Mouse (Mus musculus): Measurements from ENCODE around the gene Best3. TPM values are rescaled to one million over a fixed set of nuclear protein-coding genes. Genes with fewer than 3 reads are reported as not detected.
A peak's percentile ranks its signal among the peaks of the same experiment; 100 is the strongest.
"Not testable (repeated sequence)": the region's sequence is repeated elsewhere in the genome, so short reads cannot be mapped to it uniquely, and the experiment has no call there.

Gene Best3
- polyA plus RNA-seq, 1 experiment from 2014 or later, result 0.05 TPM

DNA sequence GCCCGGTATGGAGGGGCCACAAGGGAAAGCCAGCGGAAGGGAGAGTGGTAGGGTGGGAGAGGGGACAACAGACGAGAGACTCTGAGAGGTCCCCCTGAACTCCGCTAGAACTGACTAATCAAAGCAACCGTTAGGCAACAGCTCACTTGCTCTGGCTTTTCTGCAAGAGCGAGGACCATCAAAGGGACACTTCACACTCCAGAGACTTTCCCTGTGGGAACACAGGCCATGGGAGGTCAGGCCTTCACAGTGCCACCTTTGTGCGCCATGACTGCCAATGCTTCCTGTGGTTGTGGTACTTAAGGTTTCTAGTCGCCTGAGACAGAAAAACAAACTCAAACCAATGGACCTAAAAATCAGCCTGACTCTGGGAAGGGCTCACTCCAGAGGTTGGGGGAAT, 24.9 kb downstream of the Best3 start:
- Histone ChIP-seq H3K27me3 (replicated peaks) (no peaks in the 10 kb centered on the region), H3K36me3 (no peaks in the 10 kb centered on the region), H3K27ac (no peak overlapping the region), H3K4me2 (no peak overlapping the region), H3K9me3 (no peaks in the 10 kb centered on the region), H3K4me1 (no peaks in the 10 kb centered on the region), H3K9ac (no peak overlapping the region), H3K4me3 (replicated peaks) (no peak overlapping the region)
- 71% methylated on average over 8 of the region's 8 CpGs for WGBS
- no peak for ATAC-seq (ENCODE audit: insufficient read depth, low FRiP score, low read depth)

DNA sequence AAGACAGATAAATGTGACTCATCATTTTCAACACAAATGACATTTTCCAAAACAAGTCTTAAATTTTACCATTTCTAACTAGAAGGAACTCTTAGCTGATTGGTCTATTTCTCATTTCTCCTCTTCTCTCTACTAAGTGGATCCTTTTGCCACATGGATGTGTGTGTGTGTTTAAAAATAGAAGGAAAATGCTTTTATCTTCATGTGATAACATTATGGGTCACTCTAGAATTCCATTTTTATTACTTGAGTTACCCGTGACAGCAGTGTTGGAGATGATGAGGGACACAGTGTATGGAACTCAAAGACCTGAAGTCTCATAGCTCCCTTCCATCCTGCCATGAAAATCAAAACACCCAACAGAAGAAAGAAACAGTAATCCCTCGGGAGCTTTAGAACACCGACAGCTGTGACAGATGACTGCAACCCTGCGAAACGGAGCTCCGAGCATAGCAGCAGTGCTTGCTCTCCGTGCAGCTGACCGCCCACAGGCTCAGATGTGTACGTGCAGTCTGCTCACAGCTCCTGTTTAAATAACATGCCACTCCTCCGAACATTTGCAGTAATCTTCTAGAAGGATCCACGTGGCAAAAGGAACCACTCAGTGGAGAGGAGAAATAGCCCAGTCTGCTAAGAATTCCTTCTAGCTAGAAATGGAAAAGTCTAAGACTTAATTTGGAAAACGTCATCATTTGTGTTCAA, 27.7 kb downstream of the Best3 start:
- ATAC-seq (ENCODE audit: insufficient read depth, low FRiP score, low read depth), result peak; percentile 92
- no peaks in the 10 kb centered on the region for H3K36me3 ChIP-seq
- H3K4me2 ChIP-seq, result peak overlapping the region; percentile 36; the same call in 1 of the 2 replicates
- H3K4me3 ChIP-seq (replicated peaks), result no peak overlapping the region
- 7% methylated on average over 12 of the region's 12 CpGs for WGBS
- peak overlapping the region; percentile 16; the same call in 1 of the 2 replicates for H3K27ac ChIP-seq
- no peaks in the 10 kb centered on the region for H3K27me3 ChIP-seq (replicated peaks)
- no peak overlapping the region for H3K9ac ChIP-seq
- no peaks in the 10 kb centered on the region for H3K4me1 ChIP-seq
- H3K9me3 ChIP-seq, result no peaks in the 10 kb centered on the region

DNA sequence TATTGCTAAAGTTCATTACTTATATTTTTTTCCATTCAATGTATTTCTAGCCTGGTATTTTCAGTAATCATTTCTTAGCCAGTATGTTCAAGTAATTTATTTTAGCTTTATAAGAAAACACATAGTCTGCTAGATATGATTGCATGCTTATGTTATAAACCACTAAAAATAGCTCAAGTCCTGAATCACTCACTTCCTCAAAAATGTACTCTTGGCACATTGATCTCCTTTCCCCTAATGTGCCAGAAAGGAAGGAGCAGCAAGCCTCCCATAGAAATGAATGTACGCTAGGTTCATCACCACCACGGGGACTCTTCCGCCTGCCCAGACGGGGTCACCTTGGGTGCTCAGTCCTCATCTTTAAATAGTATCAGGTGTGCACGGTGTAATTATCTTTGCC, 28.5 kb downstream of the Best3 start:
- H3K27me3 ChIP-seq (replicated peaks), result no peaks in the 10 kb centered on the region
- no peaks in the 10 kb centered on the region for H3K9me3 ChIP-seq
- no peak overlapping the region for H3K4me2 ChIP-seq
- no peak overlapping the region for H3K9ac ChIP-seq
- no peak overlapping the region for H3K4me3 ChIP-seq (replicated peaks)
- ATAC-seq (ENCODE audit: insufficient read depth, low FRiP score, low read depth), result no peak
- H3K27ac ChIP-seq, result no peak overlapping the region
- H3K36me3 ChIP-seq, result no peaks in the 10 kb centered on the region
- no peaks in the 10 kb centered on the region for H3K4me1 ChIP-seq
- 79% methylated on average over 5 of the region's 5 CpGs for WGBS

DNA sequence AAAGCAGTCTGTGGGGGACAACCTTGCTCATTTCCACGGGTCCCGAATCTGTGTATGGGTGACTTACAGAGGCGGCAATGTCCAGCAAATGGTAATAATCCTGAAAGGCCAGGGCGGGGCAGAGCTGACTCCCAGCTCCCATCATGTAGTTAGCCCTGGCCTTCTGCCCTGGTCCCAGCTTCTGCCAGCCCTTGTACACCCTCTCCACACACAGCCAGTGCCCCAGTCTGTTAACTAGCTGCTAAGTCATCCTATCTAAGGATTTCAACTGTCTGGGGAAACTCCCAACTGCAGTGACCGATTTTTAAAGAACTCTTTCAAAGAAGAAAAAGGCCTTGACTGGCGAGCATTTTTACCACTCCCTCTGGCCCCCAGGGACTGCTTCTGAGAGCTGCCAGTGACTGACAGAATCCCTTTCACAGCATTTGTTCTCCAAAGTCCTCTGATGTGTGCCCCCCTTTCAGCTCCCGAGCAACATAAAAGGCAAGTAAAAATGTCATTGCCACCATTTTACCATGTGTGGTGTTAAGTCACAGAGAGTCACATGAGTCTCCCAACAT, 32.2 kb downstream of the Best3 start:
- Histone ChIP-seq H3K27me3 (replicated peaks) (0 out of 2 replicates have a peak, but pooled peaks cover 5% of the 10 kb centered on the region), H3K9ac (no peak overlapping the region), H3K36me3 (no peaks in the 10 kb centered on the region), H3K9me3 (no peaks in the 10 kb centered on the region), H3K4me1 (no peaks in the 10 kb centered on the region), H3K4me2 (no peak overlapping the region), H3K27ac (no peak overlapping the region), H3K4me3 (replicated peaks) (no peak overlapping the region)
- 76% methylated on average over 7 of the region's 7 CpGs for WGBS
- ATAC-seq (ENCODE audit: insufficient read depth, low FRiP score, low read depth), result no peak

DNA sequence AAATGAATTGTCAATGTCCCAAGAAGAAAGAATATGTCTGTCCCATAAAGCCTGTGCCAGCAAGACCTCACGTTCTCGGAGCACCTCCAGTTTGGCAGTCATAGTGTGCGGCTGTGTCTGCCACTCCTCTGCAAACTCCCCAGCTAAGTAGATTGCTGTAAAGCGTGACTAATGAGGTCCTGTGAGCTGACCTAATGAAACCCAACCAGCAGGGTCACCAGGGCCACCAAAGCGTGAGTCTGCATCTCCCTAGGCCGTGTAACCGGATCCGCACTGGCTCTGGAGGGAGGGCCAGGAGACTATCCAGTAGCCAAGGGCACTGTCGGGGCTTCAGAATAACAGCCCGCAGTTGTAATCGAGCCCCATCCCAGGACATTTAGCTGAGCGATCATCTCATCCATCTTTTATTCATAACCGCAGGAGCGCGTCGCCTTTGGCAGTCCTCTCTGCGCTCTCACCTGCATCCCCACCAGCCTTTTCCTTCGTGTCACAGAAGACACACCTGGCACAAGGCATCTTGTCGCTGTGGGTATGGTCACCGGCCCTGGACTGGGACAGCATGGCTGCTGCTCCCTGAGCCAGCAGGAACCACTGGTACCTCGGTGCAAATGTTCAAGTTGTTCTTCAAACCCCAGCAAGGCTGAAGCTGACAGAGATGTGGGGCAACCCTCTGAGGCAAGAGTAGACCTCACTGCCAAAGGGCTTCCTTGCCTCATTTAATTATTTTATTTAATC, 35.1 kb downstream of the Best3 start:
- H3K4me1 ChIP-seq, result 0 out of 2 replicates have a peak, but pooled peaks cover 6% of the 10 kb centered on the region
- H3K27ac ChIP-seq, result no peak overlapping the region
- H3K9me3 ChIP-seq, result no peaks in the 10 kb centered on the region
- WGBS, result 26% methylated on average over 21 of the region's 21 CpGs
- H3K4me3 ChIP-seq (replicated peaks), result no peak overlapping the region
- peaks cover 13% of the 10 kb centered on the region; the same call in 1 of the 2 replicates for H3K27me3 ChIP-seq (replicated peaks)
- no peak overlapping the region for H3K9ac ChIP-seq
- H3K4me2 ChIP-seq, result no peak overlapping the region
- no peaks in the 10 kb centered on the region for H3K36me3 ChIP-seq
- ATAC-seq (ENCODE audit: insufficient read depth, low FRiP score, low read depth), result peak; percentile 50; the same call in 1 of the 2 replicates

DNA sequence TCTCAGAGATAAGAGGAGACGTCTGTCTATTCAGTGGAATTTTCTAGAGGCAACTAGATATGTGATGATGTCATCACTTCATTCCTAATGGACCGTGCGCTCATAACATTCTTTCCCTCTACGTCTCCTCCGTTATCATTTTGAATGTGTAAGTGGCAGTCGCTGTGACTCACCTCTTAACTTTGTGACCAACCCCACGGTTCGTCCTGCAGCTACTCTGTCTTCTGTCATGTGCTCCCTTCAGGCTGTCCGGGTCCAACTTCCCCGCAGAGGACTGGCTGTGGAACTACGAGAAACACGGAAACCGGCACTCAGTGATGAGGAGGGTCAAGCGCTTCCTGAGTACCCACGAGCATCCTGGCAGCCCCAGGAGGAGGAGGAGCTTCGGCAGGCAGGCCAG, 37.6 kb downstream of the Best3 start:
- Histone ChIP-seq H3K4me2 (peak overlapping the region; percentile 45), H3K27me3 (replicated peaks) (peaks cover 13% of the 10 kb centered on the region; the same call in 1 of the 2 replicates), H3K4me3 (replicated peaks) (peak overlapping the region; percentile 16; the same call in 1 of the 2 replicates), H3K9me3 (no peaks in the 10 kb centered on the region), H3K9ac (no peak overlapping the region), H3K36me3 (no peaks in the 10 kb centered on the region), H3K27ac (no peak overlapping the region), H3K4me1 (0 out of 2 replicates have a peak, but pooled peaks cover 6% of the 10 kb centered on the region)
- no peak for ATAC-seq (ENCODE audit: insufficient read depth, low FRiP score, low read depth)
- 34% methylated on average over 16 of the region's 16 CpGs for WGBS

DNA sequence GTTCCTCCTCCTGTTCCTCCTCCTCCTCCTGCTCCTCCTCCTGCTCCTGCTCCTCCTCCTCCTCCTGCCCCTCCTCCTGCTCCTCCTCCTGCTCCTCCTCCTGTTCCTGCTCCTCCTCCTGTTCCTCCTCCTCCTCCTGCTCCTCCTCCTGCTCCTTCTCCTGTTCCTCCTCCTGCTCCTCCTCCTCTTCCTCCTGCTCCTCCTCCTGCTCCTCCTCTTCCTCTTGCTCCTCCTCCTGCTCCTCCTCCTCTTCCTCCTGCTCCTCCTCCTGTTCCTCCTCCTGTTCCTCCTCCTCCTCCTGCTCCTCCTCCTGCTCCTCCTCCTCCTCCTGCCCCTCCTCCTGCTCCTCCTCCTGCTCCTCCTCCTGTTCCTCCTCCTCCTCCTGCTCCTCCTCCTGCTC, 39.7 kb downstream of the Best3 start:
- peaks cover 13% of the 10 kb centered on the region; the same call in 1 of the 2 replicates for H3K27me3 ChIP-seq (replicated peaks)
- H3K36me3 ChIP-seq; H3K4me2 ChIP-seq; H3K9me3 ChIP-seq; ATAC-seq (ENCODE audit: insufficient read depth, low FRiP score, low read depth); H3K27ac ChIP-seq; H3K4me1 ChIP-seq; H3K4me3 ChIP-seq (replicated peaks); H3K9ac ChIP-seq: not testable (repeated sequence)

DNA sequence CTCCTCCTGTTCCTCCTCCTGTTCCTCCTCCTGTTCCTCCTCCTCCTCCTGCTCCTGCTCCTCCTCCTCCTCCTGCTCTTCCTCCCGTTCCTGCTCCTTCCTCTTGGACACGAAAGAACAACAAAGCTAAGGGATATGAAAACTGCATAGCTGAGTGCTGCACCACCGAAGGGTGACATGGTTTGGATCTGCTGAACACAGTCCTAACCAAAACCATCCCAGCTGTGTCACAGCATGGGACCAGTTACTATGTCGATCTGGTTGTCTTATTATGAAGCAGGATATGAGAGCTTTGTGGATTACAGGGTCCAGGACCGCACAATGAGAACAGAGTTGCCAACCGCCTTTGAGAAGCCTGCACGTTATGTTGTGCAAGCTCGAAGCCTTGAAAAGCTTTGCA, 40.1 kb downstream of the Best3 start:
- Histone ChIP-seq H3K4me2 (no peak overlapping the region), H3K9ac (no peak overlapping the region), H3K9me3 (no peaks in the 10 kb centered on the region), H3K27ac (no peak overlapping the region), H3K4me3 (replicated peaks) (no peak overlapping the region), H3K27me3 (replicated peaks) (peaks cover 13% of the 10 kb centered on the region; the same call in 1 of the 2 replicates), H3K4me1 (0 out of 2 replicates have a peak, but pooled peaks cover 6% of the 10 kb centered on the region), H3K36me3 (no peaks in the 10 kb centered on the region)
- ATAC-seq (ENCODE audit: insufficient read depth, low FRiP score, low read depth), result no peak
- WGBS, result 79% methylated on average over 8 of the region's 8 CpGs

DNA sequence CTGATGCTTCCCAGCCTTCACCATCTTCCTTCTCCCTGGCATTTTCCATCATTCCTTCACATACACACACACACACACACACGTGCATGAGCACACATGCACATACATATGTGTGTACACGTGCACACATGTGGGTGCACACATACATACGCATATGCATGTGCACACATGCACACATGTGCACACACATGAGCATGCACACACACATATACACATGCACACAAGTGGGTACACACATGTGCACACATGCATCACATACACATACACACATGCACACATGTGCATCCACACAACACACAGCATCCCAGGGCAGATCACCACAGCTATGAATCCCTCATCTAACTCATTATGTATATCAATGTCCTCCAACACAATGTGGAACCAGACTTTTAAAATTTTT, 45.0 kb downstream of the Best3 start:
- Histone ChIP-seq H3K27me3 (replicated peaks) (no peaks in the 10 kb centered on the region), H3K4me3 (replicated peaks) (no peak overlapping the region), H3K9ac (no peak overlapping the region), H3K4me2 (no peak overlapping the region), H3K9me3 (no peaks in the 10 kb centered on the region), H3K27ac (no peak overlapping the region), H3K4me1 (no peaks in the 10 kb centered on the region), H3K36me3 (no peaks in the 10 kb centered on the region)
- 87% methylated on average over 3 of the region's 3 CpGs for WGBS
- ATAC-seq (ENCODE audit: insufficient read depth, low FRiP score, low read depth), result no peak

DNA sequence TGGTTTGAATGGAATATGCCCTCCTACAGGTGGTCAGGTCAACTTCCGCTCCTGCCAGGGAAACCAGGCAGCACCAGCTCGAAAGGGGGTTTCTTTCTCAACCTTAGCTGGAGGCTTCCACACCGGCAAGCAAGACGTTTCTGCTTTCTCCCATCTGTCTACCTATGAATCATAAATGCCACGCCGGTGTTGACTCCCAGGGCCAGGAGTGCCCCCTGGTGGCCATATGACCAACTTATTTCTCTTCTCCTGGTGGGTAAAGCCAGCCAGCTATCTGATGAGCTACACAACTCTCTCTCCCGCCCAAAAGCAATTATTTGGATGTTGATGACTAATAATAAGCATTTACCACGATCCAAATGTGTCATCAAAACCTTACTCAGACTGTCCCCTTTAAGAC, 47.7 kb downstream of the Best3 start:
- H3K4me2 ChIP-seq, result no peak overlapping the region
- WGBS, result 17% methylated on average over 8 of the region's 8 CpGs
- no peak overlapping the region for H3K9ac ChIP-seq
- H3K27ac ChIP-seq, result no peak overlapping the region
- no peaks in the 10 kb centered on the region for H3K9me3 ChIP-seq
- no peak for ATAC-seq (ENCODE audit: insufficient read depth, low FRiP score, low read depth)
- no peak overlapping the region for H3K4me3 ChIP-seq (replicated peaks)
- no peaks in the 10 kb centered on the region for H3K36me3 ChIP-seq
- no peaks in the 10 kb centered on the region for H3K27me3 ChIP-seq (replicated peaks)
- H3K4me1 ChIP-seq, result no peaks in the 10 kb centered on the region

DNA sequence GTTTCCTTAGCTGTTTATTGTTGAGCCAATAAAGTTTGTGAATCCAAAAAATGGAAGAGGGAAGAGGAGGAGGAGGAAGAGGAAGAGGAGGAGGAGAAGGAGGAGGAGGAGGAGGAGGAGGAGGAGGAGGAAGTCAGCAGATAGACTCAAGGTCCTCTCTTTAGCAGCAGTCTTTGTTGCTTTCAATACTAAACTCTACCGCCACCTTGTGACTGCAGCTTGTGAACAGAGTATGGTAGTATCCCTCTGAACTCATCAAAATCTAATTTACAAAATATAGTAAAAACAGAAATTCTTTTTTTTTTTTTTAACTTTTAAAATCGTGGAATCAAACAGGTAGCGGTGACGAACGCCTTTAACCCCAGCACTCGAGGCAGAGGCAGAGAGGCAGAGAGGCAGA, 54.2 kb downstream of the Best3 start:
- no peaks in the 10 kb centered on the region for H3K4me1 ChIP-seq
- 66% methylated on average over 6 of the region's 6 CpGs for WGBS
- H3K4me3 ChIP-seq (replicated peaks), result no peak overlapping the region
- H3K27me3 ChIP-seq (replicated peaks), result no peaks in the 10 kb centered on the region
- no peaks in the 10 kb centered on the region for H3K9me3 ChIP-seq
- ATAC-seq (ENCODE audit: insufficient read depth, low FRiP score, low read depth), result no peak
- no peak overlapping the region for H3K27ac ChIP-seq
- no peak overlapping the region for H3K4me2 ChIP-seq
- H3K9ac ChIP-seq, result no peak overlapping the region
- H3K36me3 ChIP-seq, result no peaks in the 10 kb centered on the region

DNA sequence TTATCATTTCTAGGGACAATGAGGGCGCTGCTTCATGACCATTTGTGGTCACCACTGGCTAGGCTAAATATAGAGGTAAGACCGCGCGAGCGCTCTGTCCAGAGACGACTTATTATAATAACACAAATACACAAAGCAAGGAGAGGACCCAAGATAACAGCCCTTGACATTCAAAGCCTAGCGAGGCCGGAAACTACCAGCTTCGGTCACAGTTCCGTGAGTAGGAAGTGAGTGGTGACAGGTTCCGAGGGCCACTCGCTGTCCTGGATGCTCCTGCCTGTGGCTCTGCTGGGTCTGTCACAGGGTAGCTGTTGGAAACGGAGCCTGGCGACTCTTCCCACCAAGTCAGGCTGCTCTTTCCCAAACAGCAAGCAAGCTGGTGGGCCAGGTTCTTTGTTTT, 56.2 kb downstream of the Best3 start:
- no peaks in the 10 kb centered on the region for H3K9me3 ChIP-seq
- no peak overlapping the region for H3K4me2 ChIP-seq
- 83% methylated on average over 14 of the region's 14 CpGs for WGBS
- H3K36me3 ChIP-seq, result no peaks in the 10 kb centered on the region
- no peaks in the 10 kb centered on the region for H3K27me3 ChIP-seq (replicated peaks)
- no peak overlapping the region for H3K27ac ChIP-seq
- ATAC-seq (ENCODE audit: insufficient read depth, low FRiP score, low read depth), result no peak
- no peak overlapping the region for H3K4me3 ChIP-seq (replicated peaks)
- no peak overlapping the region for H3K9ac ChIP-seq
- H3K4me1 ChIP-seq, result 0 out of 2 replicates have a peak, but pooled peaks cover 8% of the 10 kb centered on the region

Measured in stomach, embryonic 15.5 days (tissue).